Mouse (Mus musculus): ENCODE results near the gene Phgdh. TPM values are rescaled to one million over a fixed set of nuclear protein-coding genes. Genes with fewer than 3 reads are reported as not detected.

The Phgdh gene
- total RNA-seq, 2 experiments from 2014 or later = 13.4 to 16.9 TPM

DNA sequence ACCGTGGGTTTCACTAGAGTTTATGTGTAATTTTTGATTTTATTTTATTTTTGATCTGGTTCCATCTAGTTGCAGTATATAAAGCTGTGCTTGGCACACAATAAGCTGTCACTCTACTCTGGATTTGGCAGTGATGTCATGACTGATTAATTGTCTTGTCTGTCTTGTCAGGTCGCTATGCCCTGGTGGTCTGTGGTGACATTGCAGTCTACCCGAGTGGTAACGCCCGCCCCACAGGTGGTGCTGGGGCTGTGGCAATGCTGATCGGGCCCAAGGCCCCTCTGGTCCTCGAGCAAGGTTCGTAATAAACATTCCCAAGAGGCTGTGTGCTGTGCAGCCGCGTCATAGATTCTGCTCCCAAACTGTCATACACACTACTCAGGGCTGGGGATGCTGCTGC is 43.8 kb downstream of the Phgdh start:
- DNase-seq = no peak

DNA sequence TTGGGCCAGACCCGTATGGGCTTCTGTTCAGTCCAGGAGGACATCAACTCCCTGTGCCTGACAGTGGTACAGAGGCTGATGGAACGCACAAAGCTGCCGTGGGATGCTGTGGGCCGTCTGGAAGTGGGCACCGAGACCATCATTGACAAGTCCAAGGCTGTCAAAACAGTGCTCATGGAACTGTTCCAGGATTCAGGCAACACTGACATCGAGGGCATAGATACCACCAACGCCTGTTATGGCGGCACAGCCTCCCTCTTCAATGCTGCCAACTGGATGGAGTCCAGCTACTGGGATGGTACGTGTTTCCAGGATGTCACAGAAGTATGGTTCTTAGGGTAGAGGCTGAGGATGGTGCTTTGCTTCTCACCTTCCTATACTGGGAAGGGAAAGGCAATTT is 48.7 kb downstream of the Phgdh start:
- no peak for DNase-seq

DNA sequence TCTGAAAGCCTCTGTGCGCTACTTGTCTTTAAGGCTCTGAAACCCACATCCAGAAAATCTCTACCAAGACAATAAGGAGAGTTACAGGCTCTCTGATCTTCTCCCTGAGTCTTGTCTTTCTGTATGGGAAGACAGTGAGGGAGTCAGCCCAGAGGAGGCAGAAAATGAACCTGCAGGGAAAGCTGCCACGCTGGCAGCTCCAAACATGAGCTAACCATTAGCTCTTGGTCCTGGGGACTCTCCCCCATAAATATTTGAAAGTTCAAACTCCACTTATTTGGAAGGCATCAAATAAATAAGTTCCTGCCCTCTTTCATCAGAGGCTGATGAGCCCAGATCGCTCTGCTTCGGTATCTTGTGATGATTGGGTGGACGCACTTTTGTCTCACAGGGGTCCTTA is 56.6 kb downstream of the Phgdh start:
- no peak for DNase-seq

DNA sequence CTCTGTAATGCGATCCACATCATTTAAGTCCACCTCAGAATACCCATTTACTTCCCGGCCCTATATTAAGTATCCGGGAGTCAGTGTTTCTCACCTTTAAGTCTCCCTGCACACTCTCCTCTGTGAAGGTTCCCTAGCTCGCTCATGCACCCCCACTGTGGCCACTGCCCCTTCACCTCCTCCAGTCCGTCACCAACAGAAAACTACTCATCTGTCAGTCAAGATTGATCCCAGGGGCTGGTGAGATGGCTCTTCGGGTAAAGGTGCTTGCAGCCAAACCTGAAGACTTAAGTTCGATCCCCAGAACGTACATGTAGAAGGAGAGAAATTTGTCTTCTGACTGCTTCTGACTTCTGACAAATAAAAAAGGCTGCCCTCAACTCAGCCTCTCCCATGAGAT is 57.4 kb downstream of the Phgdh start:
- DNase-seq = no peak

DNA sequence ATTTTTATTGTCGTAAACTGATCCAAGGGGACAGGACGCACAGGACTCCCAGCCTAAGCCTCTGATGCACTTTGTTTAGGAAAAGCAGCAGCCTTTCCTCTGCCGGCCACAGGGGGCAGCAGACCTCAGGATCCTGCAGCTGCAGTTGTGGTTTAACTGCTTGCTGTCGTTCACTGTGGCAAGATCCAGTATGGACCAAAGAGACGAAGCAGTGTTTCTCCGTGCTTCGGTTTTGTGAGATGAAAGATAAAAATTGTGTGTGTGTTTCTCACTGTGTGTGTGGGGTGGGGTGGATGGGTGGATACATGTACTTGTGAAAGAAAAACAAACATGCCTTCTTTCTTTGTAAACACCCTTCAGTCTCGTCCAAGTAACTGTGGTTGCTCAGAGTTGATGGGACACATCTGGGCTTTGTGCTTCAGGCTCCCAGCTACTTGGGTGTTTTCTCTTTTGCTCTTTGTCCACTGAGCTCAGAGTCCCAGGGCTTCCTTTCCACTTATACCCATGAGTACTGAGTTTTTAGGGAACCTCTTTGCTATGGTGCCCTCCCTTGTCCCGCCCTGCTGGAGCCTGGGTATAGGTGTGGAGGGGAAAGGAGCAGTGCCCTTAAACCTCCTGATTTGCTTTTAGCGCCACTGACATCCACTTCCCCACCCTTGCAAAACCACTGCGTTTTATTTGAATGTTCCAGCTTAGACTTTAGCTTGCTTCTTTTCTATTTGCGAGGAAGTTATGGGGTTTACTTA is 58.7 kb downstream of the Phgdh start:
- DNase-seq = peak; percentile 62

DNA sequence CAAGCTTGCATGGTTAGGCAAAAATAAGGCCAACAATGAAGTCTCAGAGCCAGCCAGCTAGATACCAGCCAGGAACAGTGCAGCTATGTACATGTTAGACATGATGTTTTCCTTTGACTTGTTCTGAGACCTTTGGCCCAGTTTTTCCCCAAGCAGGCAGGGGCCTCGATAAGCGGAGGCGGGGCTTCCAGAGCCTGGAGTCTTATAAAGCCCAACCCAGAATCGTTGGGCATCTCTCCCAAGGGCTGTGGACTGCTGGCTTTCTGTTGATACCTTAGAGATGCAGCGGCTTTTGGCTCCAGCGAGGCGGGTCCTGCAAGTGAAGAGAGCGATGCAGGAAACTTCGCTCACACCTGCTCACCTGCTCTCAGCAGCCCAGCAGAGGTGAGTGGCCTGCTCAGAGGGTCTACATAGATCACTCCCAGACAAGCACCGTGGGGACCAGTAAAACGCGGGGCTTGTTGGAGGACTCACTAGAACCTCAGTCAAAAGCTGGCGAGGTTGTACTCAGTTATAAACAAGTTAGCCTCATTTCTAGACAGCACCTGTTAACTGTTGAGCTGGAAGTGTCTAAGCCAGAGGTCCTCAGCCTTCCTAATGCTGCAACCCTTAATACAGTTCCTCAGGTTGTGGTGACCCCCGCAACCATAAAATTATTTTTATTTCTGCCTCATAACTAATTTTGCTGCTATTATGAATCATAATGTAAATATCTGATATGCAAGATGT is 59.4 kb downstream of the Phgdh start, which contains the start of gene Hmgcs2:
TSS of gene Hmgcs2 (plus strand) at position 232 of the 729 bp plus-strand sequence.
- peak; percentile 15 for DNase-seq

DNA sequence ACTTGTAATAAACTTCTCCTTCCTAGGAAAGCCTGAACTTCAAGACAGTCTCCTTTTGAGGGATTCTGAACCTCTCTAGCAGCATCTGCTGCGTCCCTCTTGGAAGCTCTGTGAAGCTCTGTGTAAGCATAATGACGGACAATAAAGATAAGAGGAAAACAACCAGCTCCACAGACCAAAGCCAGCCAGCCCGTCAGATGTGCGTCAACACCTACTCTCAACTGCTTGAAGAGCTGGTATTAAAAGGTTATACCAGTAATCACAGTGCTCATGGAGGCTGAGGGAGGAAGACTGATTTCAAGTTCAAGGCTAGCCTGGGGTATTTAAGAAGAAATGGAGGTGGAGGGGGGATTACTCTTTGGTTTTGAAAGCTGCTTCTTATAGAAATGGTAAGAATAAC is 60.1 kb downstream of the Phgdh start:
- no peak for DNase-seq

DNA sequence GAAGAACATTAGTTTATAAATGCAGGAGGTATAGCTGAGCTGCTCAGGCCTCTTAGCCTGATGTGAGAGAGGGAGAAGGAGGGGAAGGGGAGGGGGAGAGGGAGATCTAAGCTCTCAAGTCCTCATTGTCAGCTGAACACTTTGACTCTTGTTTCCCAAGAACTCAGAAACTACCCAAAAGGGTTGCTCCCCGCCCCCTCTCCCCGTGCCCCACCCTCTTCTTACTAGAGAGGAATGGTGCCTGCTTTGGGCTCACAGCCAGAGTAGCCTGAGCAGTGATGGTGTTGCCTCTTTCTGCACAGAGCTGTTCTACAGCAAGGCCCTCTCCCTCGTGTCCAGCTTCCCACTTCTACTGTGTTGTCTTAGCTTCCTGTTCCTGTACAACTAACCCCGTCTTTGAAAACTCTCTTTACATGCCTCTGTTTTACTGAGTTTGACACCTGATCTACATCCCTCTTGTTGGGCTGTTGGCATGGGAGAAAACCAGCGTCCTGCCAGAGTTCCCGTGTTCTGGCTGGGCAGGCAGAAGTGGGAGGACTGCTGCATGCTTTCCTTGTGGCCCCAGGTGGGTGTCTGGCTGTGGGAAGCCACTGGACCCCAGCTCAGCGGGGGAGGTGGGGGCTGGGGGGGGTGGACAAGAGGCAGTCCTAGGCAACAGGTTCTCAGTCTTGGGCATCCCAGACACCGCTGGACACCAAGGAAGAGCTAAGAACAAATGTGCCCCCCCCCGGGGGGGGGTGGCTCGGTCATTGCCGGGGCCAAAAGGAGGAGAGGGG is 66.0 kb downstream of the Phgdh start:
- DNase-seq = no peak

DNA sequence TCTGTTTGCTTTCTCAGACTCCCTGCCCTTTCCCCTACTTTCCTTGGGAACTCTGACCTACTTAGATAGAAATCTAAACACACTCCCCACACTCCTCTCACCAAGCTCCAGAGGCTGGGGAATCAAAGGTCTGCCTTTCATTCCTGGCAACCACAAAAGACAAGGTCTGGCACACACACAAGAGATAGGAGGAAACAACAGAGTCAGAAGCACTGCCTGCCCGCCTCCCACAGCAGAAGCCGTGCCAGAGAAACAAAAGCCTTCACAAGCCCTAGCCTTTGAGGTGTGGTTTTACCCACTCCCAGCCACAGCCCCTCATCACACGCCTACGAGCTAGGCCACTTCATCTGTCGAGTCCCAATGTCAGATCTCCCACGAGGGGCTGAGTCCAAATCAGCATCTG is 72.5 kb downstream of the Phgdh start:
- DNase-seq = no peak

Other genes with a start within 250 kb of the Phgdh start
- gene Adam30, start 179.4 kb downstream of the Phgdh start, total RNA-seq (2021) = not detected
- not detected for gene Reg4, start 117.8 kb downstream of the Phgdh start, total RNA-seq (2021)
- gene Hmgcs2, start 59.6 kb downstream of the Phgdh start, total RNA-seq (2021) = 1 to 10 TPM; 2.1 to 2.6 TPM
- 1 to 10 TPM; 1.8 to 2.7 TPM for gene Zfp697, start 42.5 kb upstream of the Phgdh start, total RNA-seq (2021)
- not detected for gene Gm4450, start 117.1 kb upstream of the Phgdh start, total RNA-seq (2021)
- not detected for gene Hsd3b4, start 170.5 kb upstream of the Phgdh start, total RNA-seq (2021)
- not detected for gene Gm10681, start 248.8 kb upstream of the Phgdh start, total RNA-seq (2021)